Mouse (Mus musculus) embryonic fibroblast, embryonic 13.5 days (primary cell): ENCODE results near the gene Cuedc1. TPM values are rescaled to one million over a fixed set of nuclear protein-coding genes. Genes with fewer than 3 reads are reported as not detected.
A peak's percentile ranks its signal among the peaks of the same experiment; 100 is the strongest.

Source experiments
- H3K27ac ChIP-seq: 2 replicates; pipeline ENCODE4 v1.5.1; 2012; ENCODE audit warnings: low read length, control low read depth, inconsistent platforms; ENCODE audit not compliant: insufficient read depth
- H3K4me1 ChIP-seq: 2 replicates; pipeline ENCODE4 v1.6.1; 2011; ENCODE audit warnings: low read length; ENCODE audit not compliant: control insufficient read depth, insufficient read depth
- H3K4me3 ChIP-seq: 2 replicates; pipeline ENCODE4 v1.5.1; 2011; ENCODE audit warnings: mild to moderate bottlenecking, control low read depth, low read length; ENCODE audit not compliant: insufficient read depth
- CTCF ChIP-seq: IDR thresholded peaks from 2 replicates; pipeline ENCODE4 v1.5.1; 2011; ENCODE audit warnings: mild to moderate bottlenecking, control low read depth, low read length, moderate library complexity, borderline replicate concordance; ENCODE audit not compliant: insufficient read depth
- POLR2A ChIP-seq: IDR thresholded peaks from 2 replicates; pipeline ENCODE4 v1.6.1; 2011; ENCODE audit warnings: low read depth, mild to moderate bottlenecking, control low read depth, low read length, moderate library complexity
- polyA plus RNA-seq: library from polyadenylated mRNA; stranded (reverse); fragments of >200 nt; gene quantifications from 2 replicates; pipeline ENCODE4 v1.2.4, GENCODE M21; 2011; ENCODE audit warnings: low read depth; ENCODE audit not compliant: missing spikeins, insufficient read length

Gene Cuedc1
- polyA plus RNA-seq, 1 experiment, result 31.8 TPM

GRCm38 (mm10) chr11:88184632-88185180 lies 86.8 kb downstream of the Cuedc1 start:
- Histone ChIP-seq H3K4me3 (no peak overlapping the region), H3K27ac (no peak overlapping the region), H3K4me1 (peaks cover 26% of the 10 kb centered on the region)
- TF ChIP-seq POLR2A (no peak), CTCF (no peak)

GRCm38 (mm10) chr11:88186078-88186946 lies 88.5 kb downstream of the Cuedc1 start:
- Histone ChIP-seq H3K27ac (peak overlapping the region; percentile 89), H3K4me1 (peaks cover 20% of the 10 kb centered on the region), H3K4me3 (no peak overlapping the region)
- TF ChIP-seq POLR2A, result no peak
- TF ChIP-seq CTCF, result no peak

GRCm38 (mm10) chr11:88186947-88187243 lies 89.0 kb downstream of the Cuedc1 start:
- Histone ChIP-seq H3K4me3 (no peak overlapping the region), H3K4me1 (peaks cover 16% of the 10 kb centered on the region), H3K27ac (peak overlapping the region; percentile 89)
- TF ChIP-seq POLR2A (no peak), CTCF (no peak)

GRCm38 (mm10) chr11:88187417-88188133 lies 89.7 kb downstream of the Cuedc1 start:
- H3K4me1 ChIP-seq, result peaks cover 13% of the 10 kb centered on the region; the same call in 1 of the 2 replicates
- H3K4me3 ChIP-seq, result no peak overlapping the region
- peak overlapping the region; percentile 89 for H3K27ac ChIP-seq
- TF ChIP-seq POLR2A (peak; percentile 10; the same call in 1 of the 2 replicates), CTCF (peak; percentile 98)

- TF ChIP-seq CTCF (no peak), POLR2A (no peak)
- Histone ChIP-seq H3K4me1 (peaks cover 13% of the 10 kb centered on the region; the same call in 1 of the 2 replicates), H3K27ac (peak overlapping the region; percentile 55), H3K4me3 (no peak overlapping the region)
Measured at GRCm38 (mm10) chr11:88188216-88188615, 90.4 kb downstream of the Cuedc1 start.

- TF ChIP-seq POLR2A, result no peak
- no peak for TF ChIP-seq CTCF
- H3K4me3 ChIP-seq, result no peak overlapping the region
- no peak overlapping the region for H3K27ac ChIP-seq
- H3K4me1 ChIP-seq, result peaks cover 13% of the 10 kb centered on the region; the same call in 1 of the 2 replicates
Measured at GRCm38 (mm10) chr11:88188635-88189034, 90.8 kb downstream of the Cuedc1 start.

GRCm38 (mm10) chr11:88192595-88192994 lies 94.7 kb downstream of the Cuedc1 start:
- Histone ChIP-seq H3K27ac (no peak overlapping the region), H3K4me3 (no peak overlapping the region), H3K4me1 (no peaks in the 10 kb centered on the region)
- TF ChIP-seq CTCF (no peak), POLR2A (no peak)

GRCm38 (mm10) chr11:88193098-88193823 lies 95.4 kb downstream of the Cuedc1 start:
- no peak for TF ChIP-seq CTCF
- TF ChIP-seq POLR2A, result no peak
- no peak overlapping the region for H3K4me3 ChIP-seq
- H3K4me1 ChIP-seq, result no peaks in the 10 kb centered on the region
- H3K27ac ChIP-seq, result no peak overlapping the region
